Mouse (Mus musculus): ENCODE measurements around the gene Gm49388. TPM values are rescaled to one million over a fixed set of nuclear protein-coding genes. Genes with fewer than 3 reads are reported as not detected.
"Not testable (repeated sequence)": the region's sequence is repeated elsewhere in the genome, so short reads cannot be mapped to it uniquely, and the experiment has no call there.

Gene Gm49388
- polyA plus RNA-seq, 2 experiments from 2014 or later, result not detected

- ATAC-seq, result no peak
These were observed 23.4 kb downstream of the Gm49388 start for GRCm38 (mm10) chr7:127808821-127809220.

- no peak for ATAC-seq
These were observed 24.4 kb downstream of the Gm49388 start for GRCm38 (mm10) chr7:127809846-127810245.

- ATAC-seq, result no peak
These were observed 25.2 kb downstream of the Gm49388 start for GRCm38 (mm10) chr7:127810650-127811049.

- no peak for ATAC-seq
These were observed 25.8 kb downstream of the Gm49388 start for GRCm38 (mm10) chr7:127811240-127811639.

- ATAC-seq, result no peak
These were observed 26.9 kb downstream of the Gm49388 start for GRCm38 (mm10) chr7:127812292-127812691.

- ATAC-seq, result no peak
These were observed 28.4 kb downstream of the Gm49388 start for GRCm38 (mm10) chr7:127813821-127814220.

GRCm38 (mm10) chr7:127814241-127814921, 29.0 kb downstream of the Gm49388 start:
- ATAC-seq, result no peak

GRCm38 (mm10) chr7:127815116-127815665, 29.8 kb downstream of the Gm49388 start:
- ATAC-seq, result no peak

- ATAC-seq, result no peak
These were observed 30.8 kb downstream of the Gm49388 start for GRCm38 (mm10) chr7:127815954-127816821.

- no peak for ATAC-seq
These were observed 31.6 kb downstream of the Gm49388 start for GRCm38 (mm10) chr7:127817053-127817452.

- no peak for ATAC-seq
These were observed 32.4 kb downstream of the Gm49388 start for GRCm38 (mm10) chr7:127817776-127818175.

- no peak for ATAC-seq
These were observed 35.6 kb downstream of the Gm49388 start for GRCm38 (mm10) chr7:127820836-127821509.

GRCm38 (mm10) chr7:127822494-127822893, 37.1 kb downstream of the Gm49388 start:
- no peak for ATAC-seq

GRCm38 (mm10) chr7:127823236-127824171, 38.1 kb downstream of the Gm49388 start:
- no peak for ATAC-seq

- ATAC-seq, result no peak
These were observed 38.9 kb downstream of the Gm49388 start, which contains the start of the genes Stx4a and Stx1b for GRCm38 (mm10) chr7:127824176-127824871. Stx4a (plus strand) TSS chr7:127824294. Stx1b (minus strand) TSS chr7:127824549.

GRCm38 (mm10) chr7:127835550-127835949, 50.1 kb downstream of the Gm49388 start:
- no peak for ATAC-seq

- ATAC-seq, result no peak
These were observed 52.1 kb downstream of the Gm49388 start for GRCm38 (mm10) chr7:127837473-127837872.

GRCm38 (mm10) chr7:127837878-127838277, 52.5 kb downstream of the Gm49388 start:
- not testable (repeated sequence) for ATAC-seq

- not testable (repeated sequence) for ATAC-seq
These were observed 54.6 kb downstream of the Gm49388 start for GRCm38 (mm10) chr7:127840031-127840430.

- peak; percentile 9 for ATAC-seq
These were observed 55.5 kb downstream of the Gm49388 start for GRCm38 (mm10) chr7:127840886-127841285.
